Mouse (Mus musculus) CD4-positive helper T cell, adult 2 months (primary cell): ENCODE measurements around the gene Gm16223.

Source experiments
- DNase-seq: peaks from one replicate; pipeline ENCODE4 v3.0.0-alpha.2; 2012; ENCODE audit warnings: low read depth, missing footprints, low spot score

Gm16223 gene

GRCm38 (mm10) chr5:42212353-42212752 lies 144.6 kb downstream of the Gm16223 start:
- no peak for DNase-seq

GRCm38 (mm10) chr5:42224840-42225239 lies 157.1 kb downstream of the Gm16223 start:
- DNase-seq, result no peak

- no peak for DNase-seq
Measured at GRCm38 (mm10) chr5:42228631-42229030, 160.9 kb downstream of the Gm16223 start.

- no peak for DNase-seq
Measured at GRCm38 (mm10) chr5:42239291-42239690, 171.5 kb downstream of the Gm16223 start.

DNA sequence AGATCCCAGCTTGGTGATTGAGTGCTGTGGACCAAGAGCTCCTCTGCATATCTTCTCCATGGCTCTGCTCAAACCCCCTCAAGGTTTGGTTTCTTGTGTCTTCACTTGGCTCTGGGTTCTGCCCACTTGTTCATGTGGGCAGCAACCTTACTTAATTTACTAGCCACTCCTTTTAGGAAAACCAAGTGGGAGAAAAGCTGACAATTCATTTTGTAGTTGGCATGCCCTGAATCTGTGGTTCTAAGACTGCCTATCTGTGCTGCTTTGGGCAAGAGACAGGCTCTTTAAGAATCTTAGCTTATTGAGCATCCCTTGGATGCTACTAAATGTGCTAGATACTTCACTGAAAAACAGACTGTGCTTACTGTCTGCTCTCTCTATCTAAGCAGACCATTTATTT lies 172.0 kb downstream of the Gm16223 start:
- DNase-seq, result no peak

DNA sequence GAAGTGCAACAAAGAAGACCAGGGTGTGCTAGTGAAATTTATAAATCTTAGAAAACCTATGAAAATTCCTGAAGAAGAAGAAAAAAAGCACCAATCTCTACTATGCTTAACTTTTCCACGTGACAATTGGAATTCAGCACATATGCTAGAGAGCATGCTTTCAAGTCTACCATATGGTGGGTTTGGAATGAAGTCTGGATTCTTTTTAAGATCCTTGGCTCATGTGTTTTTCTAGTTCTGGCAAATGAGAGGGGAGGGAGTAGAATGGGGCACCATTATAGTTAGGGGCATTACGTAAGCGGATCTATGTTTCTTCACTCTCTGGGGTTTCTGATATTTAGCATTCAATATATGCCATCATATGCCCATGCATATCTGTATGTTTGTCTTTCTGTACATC lies 182.6 kb downstream of the Gm16223 start:
- DNase-seq, result no peak
